Mouse (Mus musculus): ENCODE measurements at regions not wholly inside any gene's neighbourhood (a gene's known extent, or its start where the extent isn't known, plus 50 kb on each side); places are given as distances from the start of the nearest gene placed in this dataset.

- Histone ChIP-seq H3K4me3 (ENCODE audit: low read depth, low read length) (no peak overlapping the region), H3K4me1 (ENCODE audit: insufficient read depth) (no peaks in the 10 kb centered on the region), H3K36me3 (ENCODE audit: insufficient read depth) (no peaks in the 10 kb centered on the region), H3K27ac (ENCODE audit: low read depth) (no peak overlapping the region), H3K4me2 (no peak overlapping the region), H3K9ac (no peak overlapping the region), H3K9me3 (ENCODE audit: low read depth, low read length) (no peaks in the 10 kb centered on the region), H3K27me3 (ENCODE audit: insufficient read depth, low read length) (no peaks in the 10 kb centered on the region)
- peak; percentile 71 for DNase-seq
- TF ChIP-seq CTCF (IDR thresholded peaks at IDR 0.05; ENCODE audit: low read depth), result peak; percentile 46
- 19% methylated on average over 6 of the region's 6 CpGs for WGBS
- peak; percentile 68; the same call in 1 of the 2 replicates for ATAC-seq (ENCODE audit: insufficient read depth)
Measured at GRCm38 (mm10) chr2:51305411-51305810, 156.5 kb upstream of the Rnd3 start.

GRCm38 (mm10) chr2:51304694-51305093 is 155.8 kb upstream of the Rnd3 start:
- no peaks in the 10 kb centered on the region for H3K36me3 ChIP-seq (ENCODE audit: insufficient read depth)
- H3K4me3 ChIP-seq (ENCODE audit: low read depth, low read length), result no peak overlapping the region
- no peaks in the 10 kb centered on the region for H3K9me3 ChIP-seq (ENCODE audit: low read depth, low read length)
- no peak overlapping the region for H3K9ac ChIP-seq
- no peaks in the 10 kb centered on the region for H3K27me3 ChIP-seq (ENCODE audit: insufficient read depth, low read length)
- TF ChIP-seq CTCF (IDR thresholded peaks at IDR 0.05; ENCODE audit: low read depth), result no peak
- no peaks in the 10 kb centered on the region for H3K4me1 ChIP-seq (ENCODE audit: insufficient read depth)
- H3K27ac ChIP-seq (ENCODE audit: low read depth), result no peak overlapping the region
- WGBS, result 54% methylated on average over 6 of the region's 6 CpGs
- H3K4me2 ChIP-seq, result no peak overlapping the region
- no peak for ATAC-seq (ENCODE audit: insufficient read depth)
- no peak for DNase-seq

- Histone ChIP-seq H3K27me3 (ENCODE audit: insufficient read depth, low read length) (no peaks in the 10 kb centered on the region), H3K27ac (ENCODE audit: low read depth) (no peak overlapping the region), H3K9me3 (ENCODE audit: low read depth, low read length) (no peaks in the 10 kb centered on the region), H3K4me2 (no peak overlapping the region), H3K4me3 (ENCODE audit: low read depth, low read length) (no peak overlapping the region), H3K4me1 (ENCODE audit: insufficient read depth) (no peaks in the 10 kb centered on the region), H3K36me3 (ENCODE audit: insufficient read depth) (no peaks in the 10 kb centered on the region), H3K9ac (no peak overlapping the region)
- DNase-seq, result peak; percentile 15
- TF ChIP-seq CTCF (IDR thresholded peaks at IDR 0.05; ENCODE audit: low read depth), result no peak
- ATAC-seq (ENCODE audit: insufficient read depth), result peak; percentile 35; the same call in 1 of the 2 replicates
- 51% methylated on average over 5 of the region's 5 CpGs for WGBS
Measured at GRCm38 (mm10) chr2:51290659-51291260, 141.8 kb upstream of the Rnd3 start.

- no peaks in the 10 kb centered on the region for H3K36me3 ChIP-seq (ENCODE audit: insufficient read depth)
Measured at GRCm38 (mm10) chr2:51288678-51289077, 139.8 kb upstream of the Rnd3 start.

DNA sequence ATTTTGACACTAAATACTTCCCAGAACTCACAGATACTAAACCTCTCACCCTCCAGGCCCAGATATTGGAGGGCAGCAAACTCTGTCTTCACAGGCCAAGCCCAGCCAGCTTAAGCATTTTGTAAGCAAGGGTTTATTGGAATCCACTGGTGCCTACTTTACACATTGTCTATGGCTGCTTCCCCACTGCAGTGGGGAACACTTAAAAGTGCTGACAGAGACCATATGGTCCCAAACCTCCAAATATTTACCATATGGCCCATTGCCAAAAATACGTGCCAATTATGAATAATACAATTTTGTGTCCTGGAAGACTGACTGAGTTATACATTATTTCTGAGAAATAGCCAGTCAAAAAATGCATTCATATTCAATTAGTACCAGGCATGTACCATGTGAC is 136.7 kb upstream of the Rnd3 start:
- no peak overlapping the region for H3K4me3 ChIP-seq (ENCODE audit: low read depth, low read length)
- no peak for TF ChIP-seq CTCF (IDR thresholded peaks at IDR 0.05; ENCODE audit: low read depth)
- no peaks in the 10 kb centered on the region for H3K27me3 ChIP-seq (ENCODE audit: insufficient read depth, low read length)
- H3K4me2 ChIP-seq, result no peak overlapping the region
- WGBS, result 26% methylated on average over 1 of the region's 1 CpGs
- no peak overlapping the region for H3K27ac ChIP-seq (ENCODE audit: low read depth)
- no peaks in the 10 kb centered on the region for H3K9me3 ChIP-seq (ENCODE audit: low read depth, low read length)
- H3K9ac ChIP-seq, result no peak overlapping the region
- no peaks in the 10 kb centered on the region for H3K4me1 ChIP-seq (ENCODE audit: insufficient read depth)
- ATAC-seq (ENCODE audit: insufficient read depth) (no peak), DNase-seq (peak; percentile 69)
- H3K36me3 ChIP-seq (ENCODE audit: insufficient read depth), result no peaks in the 10 kb centered on the region

More at GRCm38 (mm10) chr2:51288678-51289077, 139.8 kb upstream of the Rnd3 start:
- 74% methylated on average over 3 of the region's 3 CpGs for WGBS
- ATAC-seq (ENCODE audit: insufficient read depth) (no peak), DNase-seq (no peak)
- H3K4me2 ChIP-seq, result no peak overlapping the region
- H3K27me3 ChIP-seq (ENCODE audit: insufficient read depth, low read length), result no peaks in the 10 kb centered on the region
- H3K27ac ChIP-seq (ENCODE audit: low read depth), result no peak overlapping the region
- no peaks in the 10 kb centered on the region for H3K9me3 ChIP-seq (ENCODE audit: low read depth, low read length)
- no peaks in the 10 kb centered on the region for H3K4me1 ChIP-seq (ENCODE audit: insufficient read depth)
- no peak overlapping the region for H3K9ac ChIP-seq
- no peak overlapping the region for H3K4me3 ChIP-seq (ENCODE audit: low read depth, low read length)
- no peak for TF ChIP-seq CTCF (IDR thresholded peaks at IDR 0.05; ENCODE audit: low read depth)

DNA sequence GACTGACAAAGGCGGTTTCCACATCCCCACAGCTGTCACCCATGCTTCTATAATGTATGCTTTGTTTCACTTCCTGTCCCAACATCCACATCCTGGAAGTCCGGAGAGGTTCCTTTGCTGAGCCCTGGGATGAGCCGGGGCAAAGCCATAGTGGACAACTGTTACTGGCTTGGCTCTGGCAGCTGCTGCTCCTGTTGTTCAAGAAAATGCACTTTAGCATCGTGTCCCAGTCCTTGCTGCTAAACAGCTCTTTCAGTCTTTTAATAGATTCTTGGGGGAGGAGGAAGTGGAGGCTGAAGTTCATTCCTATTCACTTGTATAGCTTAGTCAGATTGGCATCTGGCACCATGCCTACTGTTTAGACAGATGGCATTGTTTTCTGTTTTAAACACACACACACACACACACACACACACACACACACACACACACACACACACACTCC is 135.9 kb upstream of the Rnd3 start:
- WGBS, result 37% methylated on average over 4 of the region's 4 CpGs
- Histone ChIP-seq H3K4me1 (ENCODE audit: insufficient read depth) (no peaks in the 10 kb centered on the region), H3K9me3 (ENCODE audit: low read depth, low read length) (no peaks in the 10 kb centered on the region), H3K36me3 (ENCODE audit: insufficient read depth) (no peaks in the 10 kb centered on the region), H3K27me3 (ENCODE audit: insufficient read depth, low read length) (no peaks in the 10 kb centered on the region), H3K4me3 (ENCODE audit: low read depth, low read length) (no peak overlapping the region), H3K27ac (ENCODE audit: low read depth) (no peak overlapping the region), H3K9ac (no peak overlapping the region), H3K4me2 (no peak overlapping the region)
- DNase-seq, result peak; percentile 43
- ATAC-seq (ENCODE audit: insufficient read depth), result peak; percentile 31; the same call in 1 of the 2 replicates
- no peak for TF ChIP-seq CTCF (IDR thresholded peaks at IDR 0.05; ENCODE audit: low read depth)

DNA sequence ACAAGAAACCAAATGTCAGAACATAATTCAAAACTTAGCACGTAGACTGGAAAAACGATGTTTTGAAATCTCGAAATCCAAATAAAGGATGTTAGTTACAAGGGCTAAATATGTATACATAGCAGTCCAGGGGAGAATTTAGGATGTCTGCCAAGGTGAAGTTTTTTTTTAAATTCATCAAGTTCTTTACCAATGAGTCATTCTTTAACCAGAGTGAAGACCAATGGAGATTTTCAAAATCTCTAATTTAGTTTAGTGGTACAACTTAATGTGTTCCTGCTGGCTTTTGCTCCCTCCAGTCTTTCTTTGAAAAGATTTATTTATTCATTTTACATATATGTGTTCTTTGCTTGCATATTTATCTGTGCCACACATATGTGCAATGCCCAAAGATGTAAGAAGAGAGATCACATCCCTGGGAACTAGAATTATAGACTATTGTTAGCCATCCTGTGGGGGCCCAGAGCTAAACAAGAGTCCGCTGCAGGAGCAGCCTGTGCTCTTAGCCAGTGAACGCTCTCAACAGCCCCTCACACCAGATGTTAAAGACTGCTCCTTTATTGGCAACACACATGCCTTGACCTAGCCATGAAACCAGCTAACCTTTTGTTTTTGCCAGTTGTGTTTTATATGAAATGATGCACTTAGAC is 130.6 kb upstream of the Rnd3 start:
- Histone ChIP-seq H3K36me3 (ENCODE audit: insufficient read depth) (no peaks in the 10 kb centered on the region), H3K4me3 (ENCODE audit: low read depth, low read length) (no peak overlapping the region), H3K4me1 (ENCODE audit: insufficient read depth) (no peaks in the 10 kb centered on the region), H3K9me3 (ENCODE audit: low read depth, low read length) (no peaks in the 10 kb centered on the region), H3K4me2 (no peak overlapping the region), H3K9ac (no peak overlapping the region), H3K27ac (ENCODE audit: low read depth) (0 out of 2 replicates have a peak overlapping the region, but pooled peaks have one; percentile 32), H3K27me3 (ENCODE audit: insufficient read depth, low read length) (no peaks in the 10 kb centered on the region)
- 50% methylated on average over 5 of the region's 5 CpGs for WGBS
- peak; percentile 71 for DNase-seq
- ATAC-seq (ENCODE audit: insufficient read depth), result no peak
- TF ChIP-seq CTCF (IDR thresholded peaks at IDR 0.05; ENCODE audit: low read depth), result no peak
